Mouse (Mus musculus) limb, embryonic 10.5 days (tissue): ENCODE measurements around the gene Wdr61. TPM values are rescaled to one million over a fixed set of nuclear protein-coding genes. Genes with fewer than 3 reads are reported as not detected.
"Not testable (repeated sequence)": the region's sequence is repeated elsewhere in the genome, so short reads cannot be mapped to it uniquely, and the experiment has no call there.

Experiments used
- DNase-seq: peaks from one replicate; pipeline ENCODE4 v3.0.0-alpha.2; 2017; ENCODE audit warnings: low spot score
- H3K27ac ChIP-seq: fragments of 300-500 bp; sonication (generic); 2 replicates; pipeline ENCODE4 v1.5.1; 2016; ENCODE audit warnings: mild to moderate bottlenecking
- H3K27me3 ChIP-seq: fragments of 300-500 bp; sonication (generic); 2 replicates; pipeline ENCODE4 v1.6.1; 2016; ENCODE audit warnings: low read depth, mild to moderate bottlenecking; ENCODE audit not compliant: poor library complexity, severe bottlenecking
- H3K36me3 ChIP-seq: fragments of 300-500 bp; sonication (generic); 2 replicates; pipeline ENCODE4 v1.6.1; 2016; ENCODE audit warnings: mild to moderate bottlenecking, moderate library complexity
- H3K4me1 ChIP-seq: fragments of 300-500 bp; sonication (generic); 2 replicates; pipeline ENCODE4 v1.6.1; 2016
- H3K4me3 ChIP-seq: fragments of 300-500 bp; sonication (generic); 2 replicates; pipeline ENCODE4 v1.5.1; 2016; ENCODE audit warnings: mild to moderate bottlenecking, moderate library complexity
- H3K9me3 ChIP-seq: fragments of 300-500 bp; sonication (generic); replicated peaks from 2 replicates; pipeline ENCODE4 v1.6.1; 2016; ENCODE audit warnings: mild to moderate bottlenecking
- WGBS: fragments of 180-500 bp; shearing (Covaris S2); methylation state at CpG from one replicate; pipeline ENCODE4 v1.1.7; 2016; 5-methylcytosine and 5-hydroxymethylcytosine counted together
- polyA plus RNA-seq: library from polyadenylated mRNA; unstranded; fragments of >200 nt; fragmentation: Nextera tagmentation; extraction: Ambion mirVana; gene quantifications from 2 replicates; pipeline ENCODE4 v1.2.1, GENCODE M21; 2016

Gene Wdr61
- polyA plus RNA-seq, 1 experiment from 2014 or later = 178 TPM

DNA sequence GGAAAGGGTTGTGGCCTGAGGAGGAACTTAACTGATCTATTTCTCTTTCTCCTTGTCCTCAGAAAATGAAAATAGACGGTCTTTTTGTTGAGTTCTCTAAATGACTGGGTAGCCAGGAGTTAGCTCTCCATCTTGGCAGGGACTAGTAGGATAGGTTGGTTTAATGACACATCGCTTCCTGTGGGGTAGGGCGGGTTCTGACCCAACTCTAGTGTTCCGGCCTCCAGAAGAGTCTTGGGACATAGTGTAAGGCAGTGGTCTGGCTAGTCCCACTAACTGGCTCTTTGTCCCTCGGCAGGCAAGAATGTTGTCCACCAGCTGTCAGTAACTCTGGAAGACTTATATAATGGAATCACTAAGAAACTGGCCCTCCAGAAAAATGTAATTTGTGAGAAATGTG is 26.2 kb downstream of the Wdr61 start:
- peaks cover 5% of the 10 kb centered on the region; the same call in 1 of the 2 replicates for H3K27me3 ChIP-seq
- peaks cover 14% of the 10 kb centered on the region for H3K4me1 ChIP-seq
- 88% methylated on average over 5 of the region's 5 CpGs for WGBS
- no peaks in the 10 kb centered on the region for H3K9me3 ChIP-seq
- H3K27ac ChIP-seq = no peak overlapping the region
- no peak for DNase-seq
- H3K4me3 ChIP-seq = no peak overlapping the region
- peaks cover 36% of the 10 kb centered on the region for H3K36me3 ChIP-seq

- peaks cover 30% of the 10 kb centered on the region for H3K36me3 ChIP-seq
- H3K9me3 ChIP-seq = no peaks in the 10 kb centered on the region
- peaks cover 10% of the 10 kb centered on the region; the same call in 1 of the 2 replicates for H3K27me3 ChIP-seq
- no peak overlapping the region for H3K4me3 ChIP-seq
- no peak for DNase-seq
- H3K27ac ChIP-seq = no peak overlapping the region
- WGBS = 74% methylated on average over 8 of the region's 8 CpGs
- peaks cover 19% of the 10 kb centered on the region for H3K4me1 ChIP-seq
Measured at GRCm38 (mm10) chr9:54707288-54707999, 26.9 kb downstream of the Wdr61 start.

DNA sequence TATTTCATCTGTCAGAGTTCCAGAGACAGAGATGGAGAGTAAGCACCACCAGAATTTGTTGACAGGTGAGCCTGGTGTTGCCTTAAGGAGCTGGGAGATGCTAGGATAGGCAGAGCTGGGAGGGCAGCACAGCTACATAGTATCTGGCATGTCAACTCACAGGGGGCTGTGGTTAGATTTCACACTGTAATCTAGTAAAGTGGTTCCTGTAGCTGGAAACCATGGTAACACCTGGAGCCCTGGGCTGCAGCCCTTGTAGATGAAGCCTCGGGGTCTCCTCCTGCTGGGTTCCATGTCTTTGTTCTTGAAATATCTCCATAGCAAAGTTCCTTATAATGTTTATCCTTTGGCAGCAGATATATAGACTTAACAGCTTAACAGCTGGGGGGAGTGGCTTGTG is 28.8 kb downstream of the Wdr61 start:
- Histone ChIP-seq H3K9me3 (no peaks in the 10 kb centered on the region), H3K36me3 (peaks cover 11% of the 10 kb centered on the region), H3K4me3 (no peak overlapping the region), H3K27me3 (peaks cover 29% of the 10 kb centered on the region), H3K27ac (no peak overlapping the region), H3K4me1 (peaks cover 21% of the 10 kb centered on the region)
- 76% methylated on average over 1 of the region's 1 CpGs for WGBS
- DNase-seq = no peak

DNA sequence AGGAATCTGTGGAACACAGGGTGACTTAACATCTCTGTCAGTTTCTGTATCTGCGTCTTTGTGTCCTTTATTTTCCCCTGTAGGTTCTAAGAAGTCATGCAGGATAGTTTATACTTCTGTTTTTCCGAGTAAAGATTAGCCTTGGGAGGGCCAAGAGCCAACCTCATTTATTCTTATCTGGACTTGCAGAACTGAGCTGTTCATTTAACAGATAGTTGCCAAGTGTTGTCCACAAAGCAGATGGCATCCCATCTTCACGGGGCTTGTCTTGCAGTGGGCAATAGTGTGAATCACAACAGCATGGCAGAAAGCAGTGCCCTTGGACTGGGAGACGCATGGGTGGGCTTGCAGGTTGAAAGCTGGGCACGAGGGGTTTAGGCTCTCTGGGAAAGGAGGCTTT is 30.0 kb downstream of the Wdr61 start:
- peaks cover 41% of the 10 kb centered on the region for H3K27me3 ChIP-seq
- 79% methylated on average over 5 of the region's 5 CpGs for WGBS
- H3K27ac ChIP-seq = no peak overlapping the region
- H3K4me1 ChIP-seq = peaks cover 33% of the 10 kb centered on the region
- no peak for DNase-seq
- H3K36me3 ChIP-seq = peaks cover 6% of the 10 kb centered on the region
- no peak overlapping the region for H3K4me3 ChIP-seq
- H3K9me3 ChIP-seq = no peaks in the 10 kb centered on the region

DNA sequence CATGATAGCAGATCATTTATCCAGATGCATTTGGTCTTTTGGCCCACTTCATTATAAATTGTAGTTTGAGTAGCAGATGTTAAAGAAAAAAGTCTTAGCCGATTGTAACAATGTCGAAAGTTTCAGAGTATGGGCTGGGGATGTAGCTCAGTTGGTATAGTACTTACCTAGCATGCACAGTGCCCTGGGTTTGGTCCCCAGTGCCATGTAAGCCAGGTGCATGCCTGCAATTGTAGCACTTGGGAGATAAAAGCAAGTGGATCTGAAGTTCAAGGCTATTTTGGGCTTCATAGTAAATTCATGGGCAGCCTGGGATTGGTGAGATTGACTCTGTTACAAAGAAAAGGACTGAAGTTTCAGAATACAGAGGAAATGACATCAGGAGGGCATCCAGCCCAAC is 31.7 kb downstream of the Wdr61 start:
- H3K27ac ChIP-seq = no peak overlapping the region
- WGBS = 89% methylated on average over 2 of the region's 2 CpGs
- no peak overlapping the region for H3K4me3 ChIP-seq
- no peaks in the 10 kb centered on the region for H3K36me3 ChIP-seq
- peaks cover 59% of the 10 kb centered on the region for H3K27me3 ChIP-seq
- H3K9me3 ChIP-seq = no peaks in the 10 kb centered on the region
- peaks cover 39% of the 10 kb centered on the region for H3K4me1 ChIP-seq
- DNase-seq = no peak

DNA sequence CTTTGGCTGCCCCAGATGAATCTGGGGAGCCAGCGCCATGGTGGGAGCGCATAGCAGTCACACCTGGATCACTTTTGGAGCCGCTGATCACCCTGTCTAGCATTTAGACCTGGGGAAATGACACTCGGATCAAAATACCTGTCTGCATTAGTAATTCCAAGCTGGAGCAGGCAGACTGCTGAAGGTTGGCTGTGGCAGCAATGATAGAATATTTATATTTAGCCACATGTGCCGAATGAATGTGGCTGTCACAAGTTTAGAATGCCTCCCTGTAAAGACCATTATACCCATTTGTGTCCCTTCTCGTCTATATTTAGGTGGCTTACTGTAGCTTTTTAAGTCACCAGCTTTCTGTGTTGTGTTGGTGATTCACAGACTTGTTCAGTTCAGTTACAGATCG is 33.6 kb downstream of the Wdr61 start:
- Histone ChIP-seq H3K4me1 (peaks cover 39% of the 10 kb centered on the region), H3K27me3 (peaks cover 75% of the 10 kb centered on the region), H3K4me3 (peak overlapping the region; percentile 75; the same call in 1 of the 2 replicates), H3K9me3 (no peaks in the 10 kb centered on the region), H3K27ac (no peak overlapping the region), H3K36me3 (no peaks in the 10 kb centered on the region)
- 86% methylated on average over 7 of the region's 7 CpGs for WGBS
- DNase-seq = no peak

DNA sequence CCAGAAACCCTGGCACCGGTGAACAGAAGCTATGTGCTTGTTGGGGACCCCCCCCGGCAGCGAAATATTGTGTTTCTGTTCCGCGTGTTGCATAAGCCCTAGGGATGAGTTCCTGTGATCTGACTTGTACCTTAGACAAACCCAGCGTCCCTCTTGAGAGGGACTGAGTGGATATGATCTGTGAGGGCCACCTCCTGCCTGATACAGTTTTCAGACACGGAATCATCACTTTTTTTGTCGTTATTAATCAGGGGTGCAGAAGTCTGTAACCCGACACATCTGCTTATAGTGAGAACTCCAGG is 34.2 kb downstream of the Wdr61 start:
- H3K27me3 ChIP-seq = peaks cover 80% of the 10 kb centered on the region
- WGBS = 29% methylated on average over 9 of the region's 9 CpGs

DNA sequence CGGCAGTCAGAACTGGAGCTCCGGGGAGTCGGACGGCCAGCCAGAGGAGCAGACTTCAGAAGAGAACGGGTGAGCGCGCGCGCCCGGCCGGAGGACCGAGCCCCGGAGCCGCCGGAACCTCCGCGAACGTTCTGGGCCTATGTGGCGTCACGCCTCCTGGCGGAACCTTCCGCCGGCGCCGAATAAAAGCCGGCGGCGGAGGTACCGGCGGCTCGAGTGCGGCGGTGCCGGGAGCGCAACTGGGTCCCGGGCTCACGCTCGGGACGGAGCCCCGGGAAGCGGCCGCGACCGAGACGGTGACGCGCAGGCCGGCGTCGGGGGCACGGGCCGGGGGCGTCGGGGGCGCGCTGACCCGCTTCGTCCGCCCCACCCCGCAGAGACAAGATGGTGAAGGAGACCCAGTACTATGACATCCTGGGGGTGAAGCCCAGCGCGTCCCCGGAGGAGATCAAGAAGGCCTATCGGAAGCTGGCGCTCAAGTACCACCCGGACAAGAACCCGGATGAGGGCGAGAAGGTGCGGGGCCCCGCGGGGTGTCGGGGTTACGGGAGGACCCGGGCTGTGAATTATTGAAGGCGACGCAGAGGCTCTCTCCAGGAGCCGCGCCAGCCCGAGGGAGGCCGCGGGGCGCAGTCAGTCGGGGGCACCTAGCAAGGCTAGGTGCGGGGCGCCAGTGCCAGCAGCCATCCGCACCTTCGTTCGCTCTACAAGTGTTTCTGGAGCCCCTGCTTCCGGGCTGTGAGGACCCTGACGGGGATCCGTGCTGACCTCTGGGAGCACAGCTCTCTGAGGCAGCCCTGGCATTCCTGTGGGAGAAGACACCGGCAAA is 34.8 kb downstream of the Wdr61 start:
- peak overlapping the region; percentile 75 for H3K4me3 ChIP-seq
- DNase-seq = peak; percentile 75
- H3K36me3 ChIP-seq = no peaks in the 10 kb centered on the region
- under 1% methylated on average over 92 of the region's 92 CpGs for WGBS
- H3K4me1 ChIP-seq = peaks cover 39% of the 10 kb centered on the region
- peak overlapping the region; percentile 85 for H3K27ac ChIP-seq
- peaks cover 83% of the 10 kb centered on the region for H3K27me3 ChIP-seq
- no peaks in the 10 kb centered on the region for H3K9me3 ChIP-seq

More for the DNA sequence above, 34.2 kb downstream of the Wdr61 start:
- no peak for DNase-seq
- peak overlapping the region; percentile 75 for H3K4me3 ChIP-seq
- no peaks in the 10 kb centered on the region for H3K9me3 ChIP-seq
- H3K36me3 ChIP-seq = no peaks in the 10 kb centered on the region
- peaks cover 39% of the 10 kb centered on the region for H3K4me1 ChIP-seq
- H3K27ac ChIP-seq = peak overlapping the region; percentile 85

GRCm38 (mm10) chr9:54699087-54699344 is 35.3 kb downstream of the Wdr61 start:
- Histone ChIP-seq H3K27ac (peak overlapping the region; percentile 85), H3K36me3 (no peaks in the 10 kb centered on the region), H3K9me3 (no peaks in the 10 kb centered on the region), H3K4me1 (peaks cover 35% of the 10 kb centered on the region), H3K27me3 (peaks cover 84% of the 10 kb centered on the region), H3K4me3 (peak overlapping the region; percentile 75)
- 16% methylated on average over 27 of the region's 27 CpGs for WGBS
- DNase-seq = no peak

DNA sequence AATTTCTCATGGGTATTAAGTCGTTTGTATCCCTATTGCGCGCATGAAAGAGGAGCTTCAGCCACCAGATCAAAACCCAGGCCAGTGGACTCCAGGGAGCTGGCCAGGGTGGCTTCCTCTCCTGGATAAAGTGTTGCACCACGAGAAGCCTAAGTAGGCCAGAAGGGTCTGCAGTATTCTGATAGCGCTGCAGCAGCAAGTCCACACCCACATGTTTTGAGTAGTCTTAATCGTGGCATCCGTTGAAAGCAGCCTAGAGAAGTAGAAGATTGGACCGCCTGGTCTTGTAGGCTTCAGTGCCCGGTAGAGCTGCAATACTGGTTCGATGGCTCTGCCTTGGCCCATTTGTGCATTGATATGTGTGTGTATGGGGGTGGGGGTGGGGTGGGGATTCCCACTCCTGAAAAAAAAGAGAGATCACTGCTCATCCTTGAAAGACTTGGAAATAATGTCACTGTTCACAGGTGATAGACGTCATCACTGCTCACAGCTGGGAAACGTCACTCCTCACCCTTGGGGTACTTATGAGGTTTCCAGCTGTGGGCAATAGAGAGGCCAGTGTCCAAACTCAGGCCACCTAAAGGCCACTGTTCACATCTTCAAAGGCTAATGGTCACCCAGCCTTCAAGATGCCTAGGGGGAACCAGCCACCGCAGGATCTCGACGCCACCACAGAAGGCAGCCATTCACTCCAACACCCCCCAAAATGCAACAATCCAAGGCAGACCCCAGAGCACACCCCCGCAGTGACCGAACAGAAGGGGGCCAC is 35.8 kb downstream of the Wdr61 start, which contains the start of gene Dnaja4:
Dnaja4 (plus strand) TSS at position 556 of the 769 bp plus-strand sequence.
- Histone ChIP-seq H3K27ac (peak within 1 kb of the TSS; percentile 85), H3K27me3 (peaks cover 84% of the 10 kb centered on the region)
- WGBS = 68% methylated on average over 17 of the region's 17 CpGs

DNA sequence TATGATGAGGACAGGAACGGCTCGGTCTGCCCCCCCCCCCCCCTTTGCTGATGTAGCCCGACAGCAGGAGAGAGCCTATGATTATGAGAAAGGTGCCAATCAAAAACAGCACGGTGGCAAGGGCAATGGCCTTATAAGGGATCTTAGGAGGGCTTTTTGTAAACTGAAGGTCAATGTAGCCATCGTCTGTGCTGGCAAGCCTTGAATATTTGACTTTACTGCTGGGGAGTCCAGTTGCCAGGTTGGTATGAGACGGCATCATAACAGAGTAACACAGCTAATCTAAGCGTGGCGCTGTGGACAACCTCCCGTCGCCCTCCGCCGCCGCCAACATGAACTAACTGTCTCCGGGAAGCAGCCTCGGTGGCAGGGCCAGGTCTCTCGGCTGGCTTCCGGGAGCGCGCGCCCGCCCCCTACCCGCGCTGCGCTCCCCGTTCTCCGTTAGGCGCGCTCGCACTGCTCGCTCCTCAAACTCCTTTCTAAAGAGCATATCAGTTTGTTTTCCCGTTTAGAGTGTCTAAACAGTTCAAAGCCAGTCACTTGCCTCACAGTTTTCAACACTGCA is 43.0 kb downstream of the Wdr61 start:
- H3K4me3 ChIP-seq = peak overlapping the region; percentile 46

More for the DNA sequence above, 35.8 kb downstream of the Wdr61 start, which contains the start of gene Dnaja4:
- Histone ChIP-seq H3K4me1 (peaks cover 30% of the 10 kb centered on the region), H3K9me3 (no peaks in the 10 kb centered on the region), H3K4me3 (peak within 1 kb of the TSS; percentile 75), H3K36me3 (no peaks in the 10 kb centered on the region)
- DNase-seq = no peak

GRCm38 (mm10) chr9:54690697-54691096 is 43.6 kb downstream of the Wdr61 start:
- not testable (repeated sequence) for H3K36me3 ChIP-seq, DNase-seq, H3K4me3 ChIP-seq, H3K9me3 ChIP-seq, H3K4me1 ChIP-seq, H3K27ac ChIP-seq
- 80% methylated on average over 2 of the region's 2 CpGs for WGBS
- peaks cover 43% of the 10 kb centered on the region for H3K27me3 ChIP-seq

More for the DNA sequence above, 43.0 kb downstream of the Wdr61 start:
- not testable (repeated sequence) for H3K9me3 ChIP-seq, H3K4me1 ChIP-seq, H3K27ac ChIP-seq, H3K36me3 ChIP-seq
- DNase-seq = peak; percentile 52
- 10% methylated on average over 31 of the region's 31 CpGs for WGBS
- H3K27me3 ChIP-seq = peaks cover 48% of the 10 kb centered on the region
